Mouse (Mus musculus): ENCODE data around the gene Ap5s1.

The Ap5s1 gene

GRCm38 (mm10) chr2:131188311-131188710 lies 18.6 kb upstream of the Ap5s1 start:
- no peak for DNase-seq

GRCm38 (mm10) chr2:131189521-131190309 lies 17.2 kb upstream of the Ap5s1 start:
- no peak for DNase-seq

GRCm38 (mm10) chr2:131190344-131191004 lies 16.4 kb upstream of the Ap5s1 start:
- DNase-seq: no peak

- no peak for DNase-seq
Observed at GRCm38 (mm10) chr2:131191005-131191390, 15.9 kb upstream of the Ap5s1 start.

- no peak for DNase-seq
Observed at GRCm38 (mm10) chr2:131196606-131197316, 10.1 kb upstream of the Ap5s1 start.

- DNase-seq: no peak
Observed at GRCm38 (mm10) chr2:131200710-131201109, 6.2 kb upstream of the Ap5s1 start.

- DNase-seq: no peak
Observed at GRCm38 (mm10) chr2:131201262-131201661, 5.6 kb upstream of the Ap5s1 start.

- DNase-seq: no peak
Observed at GRCm38 (mm10) chr2:131203816-131204409, 3.0 kb upstream of the Ap5s1 start.

GRCm38 (mm10) chr2:131204410-131204981 lies 2.4 kb upstream of the Ap5s1 start:
- peak; percentile 24 for DNase-seq

GRCm38 (mm10) chr2:131205521-131206182 lies 1.2 kb upstream of the Ap5s1 start:
- DNase-seq: no peak

- no peak for DNase-seq
Observed at GRCm38 (mm10) chr2:131208356-131208755, 1.5 kb downstream of the Ap5s1 start.

- no peak for DNase-seq
Observed at GRCm38 (mm10) chr2:131209125-131209795, 2.4 kb downstream of the Ap5s1 start.

- DNase-seq: peak; percentile 93
Observed at GRCm38 (mm10) chr2:131209969-131210792, 3.3 kb downstream of the Ap5s1 start.

GRCm38 (mm10) chr2:131211026-131211615 lies 4.2 kb downstream of the Ap5s1 start:
- DNase-seq: no peak

- DNase-seq: no peak
Observed at GRCm38 (mm10) chr2:131213773-131214172, 6.9 kb downstream of the Ap5s1 start.

GRCm38 (mm10) chr2:131215941-131216858 lies 9.3 kb downstream of the Ap5s1 start:
- no peak for DNase-seq

GRCm38 (mm10) chr2:131220030-131220429 lies 13.2 kb downstream of the Ap5s1 start:
- DNase-seq: no peak

GRCm38 (mm10) chr2:131221853-131222515 lies 15.1 kb downstream of the Ap5s1 start:
- no peak for DNase-seq

GRCm38 (mm10) chr2:131222562-131222961 lies 15.7 kb downstream of the Ap5s1 start:
- DNase-seq: no peak

Measured in thymus, postnatal 25 days (tissue).